Mouse (Mus musculus): ENCODE data around the gene Tceal5. TPM values are rescaled to one million over a fixed set of nuclear protein-coding genes. Genes with fewer than 3 reads are reported as not detected.

Gene Tceal5
- polyA plus RNA-seq, 1 experiment: 0.58 TPM

DNA sequence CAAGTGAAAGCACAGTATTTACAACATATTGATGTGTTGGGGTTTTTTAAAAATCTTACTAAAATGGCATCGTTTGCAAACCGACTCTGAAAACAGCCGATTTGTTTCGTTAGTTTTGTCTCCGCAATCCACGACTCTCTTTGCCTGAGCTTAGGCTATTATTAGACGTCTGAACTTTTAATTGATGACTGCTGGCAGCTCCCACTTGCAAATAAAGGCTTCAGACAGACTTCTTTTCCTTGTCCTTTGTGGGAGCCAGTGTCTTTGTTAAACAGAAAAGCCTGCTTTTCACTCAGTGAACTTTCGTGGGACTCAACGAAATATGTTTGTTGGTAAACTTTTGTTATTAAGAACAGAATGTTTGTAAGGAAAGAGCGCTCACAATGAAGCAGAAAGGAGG lies 30.9 kb downstream of the Tceal5 start:
- Histone ChIP-seq H3K4me3 (replicated peaks) (no peak overlapping the region), H3K4me1 (0 out of 2 replicates have a peak, but pooled peaks cover 4% of the 10 kb centered on the region)
- TF ChIP-seq FLI1 (IDR thresholded peaks at IDR 0.05; ENCODE audit: low read length) (no peak), GATA1 (IDR thresholded peaks at IDR 0.05; ENCODE audit: borderline replicate concordance, low read length) (no peak)

GRCm38 (mm10) chrX:136172118-136172551 lies 31.5 kb downstream of the Tceal5 start, which contains the start of gene Tceal8:
Tceal8 (minus strand) TSS chrX:136172342.
- 0 out of 2 replicates have a peak, but pooled peaks cover 4% of the 10 kb centered on the region for H3K4me1 ChIP-seq
- H3K27me3 ChIP-seq (replicated peaks): peaks cover 7% of the 10 kb centered on the region
- no peaks in the 10 kb centered on the region for H3K9me3 ChIP-seq
- no peak for TF ChIP-seq GATA1 (IDR thresholded peaks at IDR 0.05; ENCODE audit: borderline replicate concordance, low read length)
- TF ChIP-seq FLI1 (IDR thresholded peaks at IDR 0.05; ENCODE audit: low read length): no peak
- H3K4me3 ChIP-seq (replicated peaks): peak within 1 kb of the TSS; percentile 91
- peaks cover 3% of the 10 kb centered on the region for H3K36me3 ChIP-seq (replicated peaks; ENCODE audit: low read length)

More for the DNA sequence above, 30.9 kb downstream of the Tceal5 start:
- peaks cover 7% of the 10 kb centered on the region for H3K27me3 ChIP-seq (replicated peaks)
- peaks cover 3% of the 10 kb centered on the region for H3K36me3 ChIP-seq (replicated peaks; ENCODE audit: low read length)
- no peaks in the 10 kb centered on the region for H3K9me3 ChIP-seq

GRCm38 (mm10) chrX:136171189-136172117 lies 32.2 kb downstream of the Tceal5 start:
- H3K27me3 ChIP-seq (replicated peaks): peaks cover 7% of the 10 kb centered on the region
- peak overlapping the region; percentile 91 for H3K4me3 ChIP-seq (replicated peaks)
- no peak for TF ChIP-seq FLI1 (IDR thresholded peaks at IDR 0.05; ENCODE audit: low read length)
- TF ChIP-seq GATA1 (IDR thresholded peaks at IDR 0.05; ENCODE audit: borderline replicate concordance, low read length): no peak
- peaks cover 3% of the 10 kb centered on the region for H3K36me3 ChIP-seq (replicated peaks; ENCODE audit: low read length)
- H3K4me1 ChIP-seq: 0 out of 2 replicates have a peak, but pooled peaks cover 4% of the 10 kb centered on the region
- H3K9me3 ChIP-seq: no peaks in the 10 kb centered on the region

DNA sequence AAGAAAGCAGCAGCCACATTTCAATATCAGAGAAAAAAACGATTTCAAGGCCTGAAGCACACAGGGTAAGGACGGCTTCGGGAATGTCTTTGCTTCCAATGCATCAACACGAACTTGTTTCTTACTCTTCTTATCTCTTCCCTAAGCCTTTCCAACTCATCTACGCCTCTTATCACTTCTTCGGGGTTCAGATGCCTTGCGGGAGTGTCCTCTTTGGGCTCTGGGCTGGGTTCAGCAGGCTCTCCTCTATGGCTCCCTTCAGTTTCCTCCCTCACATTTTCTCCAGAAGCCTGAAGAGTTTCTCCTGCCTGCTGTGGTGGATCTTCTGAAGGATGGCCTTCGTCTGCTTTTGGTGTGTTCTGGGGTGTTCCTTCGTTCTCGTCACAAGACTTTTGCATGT lies 33.1 kb downstream of the Tceal5 start:
- Histone ChIP-seq H3K4me3 (replicated peaks) (no peak overlapping the region), H3K36me3 (replicated peaks; ENCODE audit: low read length) (peaks cover 3% of the 10 kb centered on the region), H3K9me3 (no peaks in the 10 kb centered on the region), H3K4me1 (0 out of 2 replicates have a peak, but pooled peaks cover 4% of the 10 kb centered on the region), H3K27me3 (replicated peaks) (peaks cover 8% of the 10 kb centered on the region)
- no peak for TF ChIP-seq FLI1 (IDR thresholded peaks at IDR 0.05; ENCODE audit: low read length)
- TF ChIP-seq GATA1 (IDR thresholded peaks at IDR 0.05; ENCODE audit: borderline replicate concordance, low read length): no peak

Other genes with a start within 250 kb of the Tceal5 start
- 3.4 TPM in 1 of 2 replicates, not detected in the other for gene Arxes2, start 210.1 kb downstream of the Tceal5 start, polyA plus RNA-seq (2012; ENCODE audit: insufficient read depth, low replicate concordance)
- 0.81 TPM in 1 of 2 replicates, not detected in the other for gene Arxes1, start 170.5 kb downstream of the Tceal5 start, polyA plus RNA-seq (2012; ENCODE audit: insufficient read depth, low replicate concordance)
- 1.1 TPM in 1 of 2 replicates, not detected in the other for gene Bex2, start 135.6 kb downstream of the Tceal5 start, polyA plus RNA-seq (2012; ENCODE audit: insufficient read depth, low replicate concordance)
- not detected in 2 replicates for gene Nxf3, start 118.6 kb downstream of the Tceal5 start, polyA plus RNA-seq (2012; ENCODE audit: insufficient read depth, low replicate concordance)
- 9.5 TPM in 1 of 2 replicates, not detected in the other for gene Bex4, start 64.9 kb downstream of the Tceal5 start, polyA plus RNA-seq (2012; ENCODE audit: insufficient read depth, low replicate concordance)
- 25.8 TPM in 1 of 2 replicates, not detected in the other for gene Tceal8, start 31.5 kb downstream of the Tceal5 start, polyA plus RNA-seq (2012; ENCODE audit: insufficient read depth, low replicate concordance)
- not detected in 2 replicates for gene Tceal7, start 10.9 kb upstream of the Tceal5 start, polyA plus RNA-seq (2012; ENCODE audit: insufficient read depth, low replicate concordance)
- gene Bex1, start 11.6 kb upstream of the Tceal5 start, polyA plus RNA-seq (2012; ENCODE audit: insufficient read depth, low replicate concordance): 12.7 TPM in 1 of 2 replicates, not detected in the other
- 4.2 and 79.7 TPM in 2 replicates for gene Tceal9, start 41.2 kb upstream of the Tceal5 start, polyA plus RNA-seq (2012; ENCODE audit: insufficient read depth, low replicate concordance)
- 46.6 and 242 TPM in 2 replicates for gene Bex3, start 66.4 kb upstream of the Tceal5 start, polyA plus RNA-seq (2012; ENCODE audit: insufficient read depth, low replicate concordance)

Measured in megakaryocyte, embryonic 14.5 days (primary cell).